Mouse (Mus musculus) lung, adult 2 months (tissue): ENCODE data around the gene Ephx4. TPM values are rescaled to one million over a fixed set of nuclear protein-coding genes. Genes with fewer than 3 reads are reported as not detected.

ENCODE experiments used
- DNase-seq: peaks from one replicate; pipeline ENCODE4 v3.0.0; 2022
- H3K4me1 ChIP-seq: fragments of 200-500 bp; 2 replicates; pipeline ENCODE4 v1.6.1; 2011; ENCODE audit warnings: low read length; ENCODE audit not compliant: control insufficient read depth, insufficient read depth
- H3K4me3 ChIP-seq: fragments of 200-500 bp; replicated peaks from 2 replicates; pipeline ENCODE3; 2011; ENCODE audit warnings: low read depth, mild to moderate bottlenecking, control low read depth, low read length; ENCODE audit errors: extremely low read depth
- CTCF ChIP-seq: fragments of 200-500 bp; IDR thresholded peaks from 2 replicates; pipeline ENCODE4 v1.5.1; 2011; ENCODE audit warnings: mild to moderate bottlenecking, low read length, control low read depth; ENCODE audit not compliant: insufficient read depth
- POLR2A ChIP-seq: fragments of 200-500 bp; IDR thresholded peaks from 2 replicates; pipeline ENCODE4 v1.6.1; 2011; ENCODE audit warnings: low read depth, mild to moderate bottlenecking, control low read depth, low read length, borderline replicate concordance; ENCODE audit errors: extremely low read depth
- WGBS: fragments of 180-500 bp; shearing (Covaris S2); methylation state at CpG from one replicate; pipeline ENCODE4 v1.1.7; 2018; 5-methylcytosine and 5-hydroxymethylcytosine counted together
- polyA plus RNA-seq: library from polyadenylated mRNA; depleted of rRNA; stranded (reverse); fragments of >200 nt; gene quantifications from 2 replicates; pipeline ENCODE4 v1.2.3, GENCODE M21; 2012

Gene Ephx4
- polyA plus RNA-seq, 1 experiment, result 2.0 TPM

- H3K4me1 ChIP-seq, result no peaks in the 10 kb centered on the region
- no peak overlapping the region for H3K4me3 ChIP-seq
- TF ChIP-seq POLR2A (no peak), CTCF (no peak)
- DNase-seq, result no peak
- WGBS, result 69% methylated on average over 2 of the region's 2 CpGs
These were observed 12.6 kb downstream of the Ephx4 start for GRCm38 (mm10) chr5:107415098-107415497.

DNA sequence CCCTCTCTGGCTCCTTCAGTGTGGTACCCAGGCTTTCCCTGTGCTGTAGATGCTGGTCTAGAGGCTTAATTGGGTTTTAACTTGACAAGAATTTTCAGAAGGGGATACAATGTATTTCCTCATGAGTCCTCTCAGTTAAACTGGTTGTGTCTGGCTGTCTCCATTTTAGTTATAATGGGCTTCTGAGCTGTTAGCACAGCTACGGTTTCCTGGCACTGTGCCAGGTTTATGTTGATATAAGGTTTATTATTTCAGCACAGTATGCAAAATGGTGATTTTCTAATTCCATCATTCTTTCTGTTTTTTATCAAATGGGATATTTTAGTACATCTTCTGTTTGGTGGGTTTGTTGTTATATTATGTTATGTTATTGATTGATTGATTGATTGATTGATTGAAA is 19.1 kb downstream of the Ephx4 start:
- Histone ChIP-seq H3K4me3 (no peak overlapping the region), H3K4me1 (no peaks in the 10 kb centered on the region)
- no peak for DNase-seq
- TF ChIP-seq POLR2A (no peak), CTCF (no peak)
- 9% methylated on average over 1 of the region's 1 CpGs for WGBS

GRCm38 (mm10) chr5:107431249-107431648 is 28.7 kb downstream of the Ephx4 start, which contains the start of gene Lpcat2b:
Gene Lpcat2b (plus strand): TSS chr5:107431549.
- Histone ChIP-seq H3K4me1 (no peaks in the 10 kb centered on the region), H3K4me3 (no peak within 1 kb of the TSS)
- no peak for DNase-seq
- 68% methylated on average over 3 of the region's 3 CpGs for WGBS
- TF ChIP-seq CTCF, result no peak
- TF ChIP-seq POLR2A, result no peak

DNA sequence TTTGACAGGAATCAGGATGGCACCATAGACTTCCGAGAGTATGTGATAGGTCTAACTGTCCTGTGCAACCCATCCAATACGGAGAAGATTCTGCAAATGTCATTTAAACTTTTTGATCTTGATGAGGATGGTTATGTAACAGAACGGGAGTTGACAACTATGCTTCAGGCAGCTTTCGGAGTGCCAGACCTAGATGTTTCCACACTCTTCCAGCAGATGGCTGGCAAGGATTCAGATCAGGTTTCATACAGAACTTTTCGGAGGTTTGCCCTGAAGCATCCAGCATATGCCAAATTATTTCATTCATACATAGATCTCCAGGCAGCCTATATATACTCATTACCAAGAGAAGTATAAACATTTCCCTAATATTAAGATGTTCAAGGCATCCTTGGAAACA is 31.5 kb downstream of the Ephx4 start:
- Histone ChIP-seq H3K4me1 (no peaks in the 10 kb centered on the region), H3K4me3 (no peak overlapping the region)
- WGBS, result 74% methylated on average over 5 of the region's 5 CpGs
- no peak for TF ChIP-seq CTCF
- TF ChIP-seq POLR2A, result no peak
- DNase-seq, result no peak

DNA sequence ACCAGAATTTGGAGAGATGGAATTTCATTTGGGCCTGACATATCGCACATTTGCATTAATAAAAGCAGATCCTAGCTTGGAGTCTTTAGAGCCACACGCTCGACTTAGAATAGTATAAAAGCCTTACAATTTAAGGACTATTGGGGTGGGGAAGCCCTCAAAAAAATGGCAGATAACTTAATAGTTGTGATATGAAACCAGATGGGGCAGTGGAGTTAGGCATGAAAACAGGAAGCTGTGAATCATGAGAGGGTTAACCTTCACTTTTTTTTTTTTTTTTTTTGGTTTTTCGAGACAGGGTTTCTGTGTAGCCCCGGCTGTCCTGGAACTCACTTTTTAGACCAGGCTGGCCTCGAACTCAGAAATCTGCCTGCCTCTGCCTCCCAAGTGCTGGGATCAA is 33.6 kb downstream of the Ephx4 start:
- no peaks in the 10 kb centered on the region for H3K4me1 ChIP-seq
- H3K4me3 ChIP-seq, result no peak overlapping the region
- TF ChIP-seq POLR2A (no peak), CTCF (no peak)
- no peak for DNase-seq
- WGBS, result 78% methylated on average over 6 of the region's 6 CpGs

DNA sequence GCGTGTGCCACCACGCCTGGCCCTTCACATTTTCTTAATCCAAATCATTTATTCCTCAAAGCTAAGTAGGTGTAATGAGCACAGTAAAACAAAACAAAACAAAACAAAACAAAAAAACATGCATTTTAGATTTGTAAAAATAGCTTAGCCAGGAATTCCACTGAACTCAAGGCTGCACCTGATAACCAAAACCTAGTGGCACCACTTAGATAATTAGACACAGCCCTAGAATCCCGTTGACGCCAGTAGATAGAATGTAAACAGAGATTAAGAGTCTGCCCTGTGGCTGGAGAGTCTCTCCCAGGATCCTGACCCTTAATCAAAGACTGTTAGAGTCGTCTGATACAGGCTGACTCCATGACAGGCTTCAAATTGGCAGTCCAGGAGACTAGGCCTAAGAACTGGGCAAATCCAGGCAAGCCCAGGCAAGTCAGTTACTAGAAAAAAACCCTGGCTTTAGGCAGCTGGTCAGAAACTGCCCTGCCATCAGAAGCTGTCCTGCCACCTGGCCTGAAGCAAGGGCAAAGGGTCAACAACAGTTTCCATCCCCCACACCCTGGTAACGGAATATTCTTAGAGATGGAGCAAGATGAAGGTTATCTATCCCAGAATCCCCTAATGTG is 34.2 kb downstream of the Ephx4 start:
- TF ChIP-seq POLR2A, result no peak
- no peak for TF ChIP-seq CTCF
- DNase-seq, result peak; percentile 6
- 76% methylated on average over 6 of the region's 6 CpGs for WGBS
- Histone ChIP-seq H3K4me3 (no peak overlapping the region), H3K4me1 (no peaks in the 10 kb centered on the region)

- TF ChIP-seq CTCF (no peak), POLR2A (peak; percentile 51; the same call in 1 of the 2 replicates)
- peak; percentile 93 for DNase-seq
- Histone ChIP-seq H3K4me1 (no peaks in the 10 kb centered on the region), H3K4me3 (peak within 1 kb of the TSS; percentile 86)
- WGBS, result under 1% methylated on average over 51 of the region's 51 CpGs
These were observed 35.1 kb downstream of the Ephx4 start, which contains the start of gene Btbd8 for GRCm38 (mm10) chr5:107437464-107438281. Gene Btbd8 (plus strand): TSS chr5:107437997.

DNA sequence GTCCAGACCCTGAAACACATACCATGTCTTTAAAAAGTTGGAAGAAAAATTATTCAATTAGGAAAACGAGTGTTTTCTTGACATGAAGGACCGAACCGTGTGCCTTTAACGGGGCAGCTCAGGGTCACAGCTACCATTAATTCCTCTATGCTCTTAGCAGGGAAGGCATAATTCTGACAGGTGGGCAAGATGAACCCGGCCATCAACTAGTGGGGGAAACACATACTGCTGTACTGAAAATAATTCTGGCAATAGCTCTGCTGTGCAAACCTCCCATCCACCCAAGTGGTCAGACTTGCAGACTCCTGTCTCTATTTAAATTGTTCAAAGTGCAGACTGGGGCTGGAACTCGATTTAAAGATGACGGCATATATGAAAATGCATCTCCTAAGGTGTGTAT is 35.8 kb downstream of the Ephx4 start:
- TF ChIP-seq POLR2A (no peak), CTCF (no peak)
- Histone ChIP-seq H3K4me1 (no peaks in the 10 kb centered on the region), H3K4me3 (peak overlapping the region; percentile 86)
- 15% methylated on average over 7 of the region's 7 CpGs for WGBS
- no peak for DNase-seq

- H3K4me1 ChIP-seq, result no peaks in the 10 kb centered on the region
- no peak overlapping the region for H3K4me3 ChIP-seq
- DNase-seq, result no peak
- WGBS, result 81% methylated on average over 5 of the region's 5 CpGs
- TF ChIP-seq CTCF (no peak), POLR2A (no peak)
These were observed 39.3 kb downstream of the Ephx4 start for GRCm38 (mm10) chr5:107441881-107442280.
